Mouse (Mus musculus) lung, embryonic 14.5 days (tissue): Measurements from ENCODE around the gene Mdm2. TPM values are rescaled to one million over a fixed set of nuclear protein-coding genes. Genes with fewer than 3 reads are reported as not detected.

Experiments
- ATAC-seq: fragments of 200-750 bp; cut with Nextera tagmentation; 2 replicates; pipeline ENCODE4 v1.8.0; 2017; ENCODE audit warnings: mild to moderate bottlenecking, moderate TSS enrichment, moderate library complexity; ENCODE audit not compliant: insufficient read depth
- DNase-seq: peaks from one replicate; pipeline ENCODE4 v3.0.0-alpha.2; 2015
- H3K27ac ChIP-seq: fragments of 300-500 bp; sonication (generic); 2 replicates; pipeline ENCODE4 v1.5.1; 2014; ENCODE audit warnings: low read depth, mild to moderate bottlenecking, moderate library complexity
- H3K27me3 ChIP-seq: fragments of 300-500 bp; sonication (generic); 2 replicates; pipeline ENCODE4 v1.6.1; 2014; ENCODE audit warnings: low read length, control low read depth; ENCODE audit not compliant: insufficient read depth
- H3K36me3 ChIP-seq: fragments of 300-500 bp; sonication (generic); 2 replicates; pipeline ENCODE4 v1.6.1; 2014; ENCODE audit warnings: control low read depth; ENCODE audit not compliant: insufficient read depth
- H3K4me1 ChIP-seq: fragments of 300-500 bp; sonication (generic); 2 replicates; pipeline ENCODE4 v1.6.1; 2014; ENCODE audit warnings: antibody characterized with exemption, control low read depth; ENCODE audit not compliant: insufficient read depth
- H3K4me2 ChIP-seq: fragments of 300-500 bp; sonication (generic); 2 replicates; pipeline ENCODE4 v1.6.1; 2014; ENCODE audit warnings: mild to moderate bottlenecking
- H3K4me3 ChIP-seq: fragments of 300-500 bp; sonication (generic); 2 replicates; pipeline ENCODE4 v1.5.1; 2014; ENCODE audit warnings: low read depth, low read length
- H3K9ac ChIP-seq: fragments of 300-500 bp; sonication (generic); 2 replicates; pipeline ENCODE4 v1.6.1; 2014
- H3K9me3 ChIP-seq: fragments of 300-500 bp; sonication (generic); 2 replicates; pipeline ENCODE4 v1.6.1; 2016; ENCODE audit warnings: low read depth, low read length, control low read depth
- CTCF ChIP-seq: IDR thresholded peaks from 2 replicates; pipeline ENCODE4 v1.5.1; 2016; ENCODE audit warnings: antibody characterized with exemption, low read depth
- WGBS: fragments of 180-500 bp; shearing (Covaris S2); extraction: QIAGEN DNeasy Blood & Tissue Kit; methylation state at CpG from one replicate; pipeline ENCODE4 v1.1.7; 2014; 5-methylcytosine and 5-hydroxymethylcytosine counted together
- polyA plus RNA-seq: library from polyadenylated mRNA; unstranded; fragments of >200 nt; fragmentation: Nextera tagmentation; extraction: Ambion mirVana; gene quantifications from 2 replicates; pipeline ENCODE4 v1.2.1, GENCODE M21; 2014

Mdm2 gene
- polyA plus RNA-seq, 1 experiment from 2014 or later = 50.5 TPM

- ATAC-seq = no peak
- WGBS = 80% methylated on average over 3 of the region's 3 CpGs
- Histone ChIP-seq H3K36me3 (no peaks in the 10 kb centered on the region), H3K9me3 (no peaks in the 10 kb centered on the region), H3K27ac (no peak overlapping the region), H3K4me1 (no peaks in the 10 kb centered on the region), H3K9ac (no peak overlapping the region), H3K27me3 (no peaks in the 10 kb centered on the region), H3K4me3 (no peak overlapping the region), H3K4me2 (no peak overlapping the region)
- no peak for TF ChIP-seq CTCF
- no peak for DNase-seq
Observed at GRCm38 (mm10) chr10:117654576-117655123, 55.9 kb downstream of the Mdm2 start.

DNA sequence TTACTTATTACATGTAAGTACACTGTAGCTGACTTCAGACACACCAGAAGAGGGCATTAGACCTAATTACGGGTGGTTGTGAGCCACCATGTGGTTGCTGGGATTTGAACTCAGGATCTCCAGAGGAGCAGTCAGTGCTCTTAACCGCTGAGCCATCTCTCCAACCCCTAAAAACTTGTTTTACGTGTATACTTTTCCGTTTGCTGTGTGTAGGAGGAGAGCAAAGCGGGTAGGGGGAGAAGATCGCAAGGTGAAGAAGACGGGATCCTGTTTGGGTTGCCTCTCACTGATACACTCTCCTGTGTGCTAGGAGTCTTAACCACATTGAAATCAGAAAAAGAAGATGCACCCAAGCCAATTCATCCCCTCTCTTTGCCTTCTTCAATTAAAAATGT lies 56.8 kb downstream of the Mdm2 start:
- no peak for DNase-seq
- TF ChIP-seq CTCF = no peak
- H3K36me3 ChIP-seq = no peaks in the 10 kb centered on the region
- no peak overlapping the region for H3K4me3 ChIP-seq
- no peaks in the 10 kb centered on the region for H3K9me3 ChIP-seq
- H3K9ac ChIP-seq = no peak overlapping the region
- H3K4me2 ChIP-seq = no peak overlapping the region
- H3K27me3 ChIP-seq = no peaks in the 10 kb centered on the region
- H3K27ac ChIP-seq = no peak overlapping the region
- WGBS = 85% methylated on average over 7 of the region's 7 CpGs
- H3K4me1 ChIP-seq = no peaks in the 10 kb centered on the region
- ATAC-seq = no peak

DNA sequence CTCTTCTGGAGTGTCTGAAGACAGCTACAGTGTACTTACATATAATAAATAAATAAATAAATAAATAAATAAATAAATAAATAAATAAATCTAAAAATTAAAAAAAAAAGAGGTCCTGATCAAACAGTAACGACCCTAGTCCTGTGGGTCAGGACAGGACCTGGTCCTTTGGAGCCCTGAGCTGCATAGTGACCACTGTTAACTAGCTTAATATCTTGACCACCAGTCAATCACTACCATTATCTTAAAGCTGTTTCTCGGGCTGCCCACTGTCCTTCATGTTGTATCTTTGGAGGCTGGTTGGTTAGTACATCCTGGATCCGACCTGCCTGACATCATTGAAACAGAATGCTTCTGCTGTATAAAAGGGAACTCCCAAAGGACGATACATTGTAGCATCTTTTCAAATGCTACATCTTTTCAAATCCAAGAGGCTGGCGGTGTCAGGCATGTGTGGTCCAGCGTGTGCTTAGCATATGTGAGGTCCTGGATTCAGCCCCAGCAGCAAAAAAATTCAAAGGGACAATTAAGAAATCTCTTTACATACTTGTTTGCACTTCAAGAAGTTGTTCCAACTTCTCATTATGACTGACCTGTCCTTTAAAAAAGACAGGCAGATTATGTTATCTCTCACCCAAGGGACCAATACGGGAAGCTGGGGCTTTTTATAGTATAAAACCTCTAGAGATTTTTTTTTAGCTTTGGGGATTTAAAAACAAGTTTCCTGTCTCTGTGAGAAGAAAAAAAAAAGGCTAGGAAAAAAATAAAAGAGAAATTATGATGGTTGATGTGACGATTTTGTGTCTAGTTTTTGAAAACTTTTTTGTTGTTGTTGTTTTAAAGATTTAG lies 57.4 kb downstream of the Mdm2 start:
- ATAC-seq (no peak), DNase-seq (no peak)
- WGBS = 79% methylated on average over 8 of the region's 8 CpGs
- Histone ChIP-seq H3K9ac (no peak overlapping the region), H3K4me3 (no peak overlapping the region), H3K9me3 (no peaks in the 10 kb centered on the region), H3K27me3 (no peaks in the 10 kb centered on the region), H3K4me1 (no peaks in the 10 kb centered on the region), H3K27ac (no peak overlapping the region), H3K36me3 (no peaks in the 10 kb centered on the region), H3K4me2 (no peak overlapping the region)
- TF ChIP-seq CTCF = no peak

- no peak overlapping the region for H3K4me2 ChIP-seq
- no peaks in the 10 kb centered on the region for H3K27me3 ChIP-seq
- H3K36me3 ChIP-seq = no peaks in the 10 kb centered on the region
- H3K4me3 ChIP-seq = no peak overlapping the region
- ATAC-seq (no peak), DNase-seq (no peak)
- H3K9ac ChIP-seq = no peak overlapping the region
- no peak overlapping the region for H3K27ac ChIP-seq
- no peaks in the 10 kb centered on the region for H3K4me1 ChIP-seq
- TF ChIP-seq CTCF = no peak
- H3K9me3 ChIP-seq = no peaks in the 10 kb centered on the region
- WGBS = 82% methylated on average over 4 of the region's 4 CpGs
Observed at GRCm38 (mm10) chr10:117652378-117652774, 58.2 kb downstream of the Mdm2 start.

DNA sequence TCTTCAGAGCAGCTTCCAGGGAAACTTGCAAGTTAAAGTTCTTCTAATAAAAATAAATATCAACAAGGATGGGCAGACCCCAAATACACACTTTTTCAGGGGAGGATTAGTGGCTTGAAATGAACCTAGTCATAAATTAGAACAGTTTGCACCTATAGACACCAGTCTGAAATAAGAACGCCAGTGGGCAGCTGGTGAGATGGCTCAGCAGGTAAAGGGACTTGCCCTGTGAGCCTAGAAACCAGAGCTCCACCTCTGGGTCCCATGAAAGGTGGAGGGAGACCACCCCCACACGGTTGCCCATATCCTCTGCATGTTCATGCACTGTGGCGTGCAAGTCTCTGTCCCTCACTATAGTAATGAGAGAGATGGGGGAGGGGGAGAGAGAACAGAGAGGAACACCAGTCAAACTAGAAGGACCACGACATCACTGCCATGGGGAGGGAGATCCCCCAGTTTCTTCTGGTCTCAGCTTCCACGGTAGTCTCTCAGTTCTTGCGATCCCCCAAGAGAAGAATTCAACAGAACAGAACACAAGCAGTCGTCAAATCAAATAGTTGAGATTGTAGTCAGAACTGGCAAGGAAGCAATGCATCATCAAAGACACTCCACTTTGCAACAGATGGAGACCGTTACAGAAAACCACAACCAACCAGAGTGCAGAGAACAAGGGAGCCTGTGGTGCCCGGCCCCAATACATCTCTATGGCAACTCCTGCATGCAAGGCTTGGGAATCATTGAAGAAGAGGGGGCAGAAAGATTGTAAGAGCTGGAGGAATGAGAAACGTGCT lies 58.8 kb downstream of the Mdm2 start:
- H3K4me2 ChIP-seq = no peak overlapping the region
- no peak for TF ChIP-seq CTCF
- no peaks in the 10 kb centered on the region for H3K36me3 ChIP-seq
- no peaks in the 10 kb centered on the region for H3K27me3 ChIP-seq
- no peak overlapping the region for H3K9ac ChIP-seq
- ATAC-seq = no peak
- H3K4me3 ChIP-seq = no peak overlapping the region
- no peaks in the 10 kb centered on the region for H3K4me1 ChIP-seq
- H3K27ac ChIP-seq = no peak overlapping the region
- no peak for DNase-seq
- 68% methylated on average over 10 of the region's 10 CpGs for WGBS
- H3K9me3 ChIP-seq = no peaks in the 10 kb centered on the region

- Histone ChIP-seq H3K36me3 (no peaks in the 10 kb centered on the region), H3K9me3 (no peaks in the 10 kb centered on the region), H3K27ac (no peak overlapping the region), H3K4me3 (no peak overlapping the region), H3K4me1 (no peaks in the 10 kb centered on the region), H3K27me3 (no peaks in the 10 kb centered on the region), H3K9ac (no peak overlapping the region), H3K4me2 (no peak overlapping the region)
- DNase-seq = no peak
- TF ChIP-seq CTCF = no peak
- no peak for ATAC-seq
- WGBS = 72% methylated on average over 7 of the region's 7 CpGs
Observed at GRCm38 (mm10) chr10:117650725-117651124, 59.8 kb downstream of the Mdm2 start.

GRCm38 (mm10) chr10:117650042-117650655 lies 60.4 kb downstream of the Mdm2 start:
- H3K4me3 ChIP-seq = no peak overlapping the region
- ATAC-seq = no peak
- H3K9me3 ChIP-seq = no peaks in the 10 kb centered on the region
- WGBS = 84% methylated on average over 12 of the region's 12 CpGs
- H3K4me1 ChIP-seq = no peaks in the 10 kb centered on the region
- no peak for DNase-seq
- no peaks in the 10 kb centered on the region for H3K27me3 ChIP-seq
- no peak overlapping the region for H3K27ac ChIP-seq
- H3K9ac ChIP-seq = no peak overlapping the region
- no peak for TF ChIP-seq CTCF
- no peaks in the 10 kb centered on the region for H3K36me3 ChIP-seq
- H3K4me2 ChIP-seq = no peak overlapping the region
